Mouse (Mus musculus): ENCODE data around the gene Ugt1a6b.
"Not testable (repeated sequence)": the region's sequence is repeated elsewhere in the genome, so short reads cannot be mapped to it uniquely, and the experiment has no call there.

Gene Ugt1a6b

DNA sequence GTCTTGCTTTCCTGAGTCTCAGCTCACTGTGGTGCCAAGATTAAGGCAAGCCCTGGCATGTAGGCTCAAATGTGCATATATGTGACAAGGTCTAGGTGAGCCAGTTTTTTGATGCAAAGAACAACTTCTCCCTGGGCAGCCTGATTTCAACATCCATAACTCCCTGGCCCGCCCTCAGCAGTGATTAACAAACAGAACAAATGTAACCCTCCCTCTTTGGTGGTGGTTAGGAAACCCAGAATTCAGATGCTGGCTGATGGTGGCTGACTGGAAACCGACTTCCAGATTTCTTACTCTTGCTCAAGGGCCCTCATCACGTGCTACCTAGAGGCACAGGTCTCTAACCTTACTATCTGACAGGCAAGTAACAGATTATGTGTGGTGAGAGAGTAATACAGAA is at the start of gene Ugt1a6b:
Gene Ugt1a6b (plus strand): TSS at position 234 of the 400 bp plus-strand sequence.
- not testable (repeated sequence) for DNase-seq

DNA sequence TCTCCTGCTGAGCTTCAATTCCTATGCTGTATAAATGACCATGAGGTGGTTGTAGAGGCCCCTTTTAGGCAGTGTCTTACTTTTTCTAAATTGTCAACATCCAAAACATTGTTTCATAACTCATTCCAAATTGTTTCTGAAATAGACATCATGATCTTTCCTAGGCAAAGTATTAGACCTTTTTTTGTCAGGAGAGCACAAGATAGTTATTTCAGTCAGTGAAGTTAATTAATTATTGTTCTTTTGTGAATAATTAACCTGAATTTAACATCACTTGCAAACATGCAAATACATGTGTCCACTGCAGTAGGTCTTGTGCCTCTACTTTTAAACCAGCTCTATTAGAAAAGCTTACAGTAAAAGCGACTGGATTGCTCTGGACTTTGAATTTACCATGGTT is 48.0 kb upstream of the Ugt1a6b start, which contains the start of gene Ugt1a10:
Gene Ugt1a10 (plus strand): TSS at position 301 of the 400 bp plus-strand sequence.
- DNase-seq: no peak

DNA sequence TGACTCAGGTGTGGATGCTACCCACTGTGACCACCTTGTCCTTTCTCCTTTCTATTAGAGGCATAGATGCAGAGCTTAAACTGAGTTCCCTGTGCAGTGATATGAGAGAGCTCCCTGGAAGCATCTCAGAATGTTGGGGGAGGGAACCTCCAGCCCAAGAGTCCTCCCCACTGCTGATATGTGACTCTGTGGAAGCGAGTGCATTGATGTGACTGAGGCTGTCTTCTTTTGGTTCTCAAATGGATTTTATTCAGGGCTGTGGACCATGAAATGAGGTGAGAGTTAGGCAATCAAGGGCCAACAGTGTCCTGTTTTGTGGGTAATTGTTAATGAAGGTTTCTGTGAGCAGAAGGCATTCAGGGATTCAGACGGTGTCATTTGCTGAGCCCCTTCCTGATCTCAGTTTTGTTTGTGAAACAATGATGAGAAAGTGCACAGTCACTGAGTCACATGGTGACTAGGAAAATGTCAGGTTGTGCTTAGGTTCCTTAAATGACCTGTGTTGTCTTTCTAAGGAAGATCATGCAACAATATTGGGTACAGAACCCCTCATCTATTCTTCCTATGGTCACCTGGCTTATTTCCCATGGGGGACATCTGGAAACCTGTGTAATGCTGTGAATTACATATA is 36.5 kb upstream of the Ugt1a6b start:
- DNase-seq: not testable (repeated sequence)

DNA sequence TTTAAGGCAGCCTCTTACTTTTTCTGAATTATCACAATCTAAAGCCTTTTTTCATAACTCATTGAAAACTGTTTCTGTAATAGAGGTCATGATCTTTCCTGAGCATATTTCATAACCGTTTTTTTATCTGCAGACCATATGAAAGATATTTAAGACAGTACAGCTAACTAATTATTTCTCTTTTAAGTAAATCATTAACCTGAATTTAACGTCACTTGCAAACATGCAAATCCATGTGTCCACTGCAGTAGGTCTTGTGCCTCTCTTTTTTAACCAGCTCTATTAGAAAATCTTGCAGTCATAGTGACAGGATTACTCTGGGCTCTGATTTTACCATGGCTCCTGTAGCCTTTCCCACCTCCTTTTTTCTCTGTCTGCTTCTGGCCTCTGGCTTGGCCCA is 32.6 kb upstream of the Ugt1a6b start, which contains the start of gene Ugt1a9:
Gene Ugt1a9 (plus strand): TSS at position 306 of the 400 bp plus-strand sequence.
- no peak for DNase-seq

DNA sequence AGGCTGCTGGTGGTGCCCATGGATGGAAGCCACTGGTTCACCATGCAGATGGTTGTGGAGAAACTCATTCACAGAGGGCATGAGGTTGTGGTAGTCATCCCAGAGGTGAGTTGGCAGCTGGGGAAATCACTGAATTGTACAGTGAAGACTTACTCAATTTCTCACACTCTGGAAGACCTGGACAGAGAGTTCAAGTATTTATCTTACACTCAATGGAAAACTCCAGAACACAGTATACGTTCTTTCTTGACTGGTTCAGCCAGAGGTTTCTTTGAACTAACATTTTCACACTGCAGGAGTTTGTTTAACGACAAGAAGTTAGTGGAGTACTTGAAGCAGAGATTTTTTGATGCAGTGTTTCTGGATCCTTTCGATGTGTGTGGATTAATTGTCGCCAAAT is 32.1 kb upstream of the Ugt1a6b start:
- no peak for DNase-seq

DNA sequence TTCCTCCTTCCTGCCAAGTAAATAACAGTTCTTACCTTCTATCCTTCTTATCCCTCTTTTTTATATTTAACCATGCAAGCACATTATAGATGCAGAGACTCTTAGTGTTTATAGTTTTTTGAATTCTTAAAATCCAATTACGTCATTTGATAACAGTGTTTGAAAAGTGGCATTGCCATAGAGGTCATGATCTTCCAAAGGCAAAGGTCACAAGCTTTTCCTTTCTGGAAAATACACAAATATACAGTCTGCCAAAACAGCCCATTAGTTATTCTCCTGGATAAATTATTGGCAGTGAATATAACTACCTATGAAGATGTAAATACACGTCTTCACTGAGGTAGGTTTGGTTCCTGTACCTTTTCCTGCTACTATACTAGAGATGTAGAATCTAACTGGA is 28.6 kb upstream of the Ugt1a6b start:
- DNase-seq: no peak

DNA sequence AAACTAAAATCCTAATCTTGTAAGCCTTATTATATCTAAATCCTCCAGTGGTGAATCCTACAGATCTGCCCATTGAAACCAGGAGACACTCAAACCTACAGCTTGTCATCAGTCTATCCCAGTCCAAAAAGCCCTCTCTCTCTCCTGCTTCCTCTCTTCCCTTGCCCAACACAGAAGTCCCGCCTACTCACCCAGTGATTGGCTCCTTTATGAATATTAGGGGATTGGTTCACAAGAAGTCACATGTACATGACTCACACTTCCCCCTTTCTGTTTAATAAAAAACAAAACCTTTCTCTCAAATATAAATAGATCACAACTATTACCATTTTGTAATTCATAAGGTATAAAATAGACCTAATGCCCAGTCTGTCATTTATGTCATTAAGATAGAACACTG is 25.9 kb upstream of the Ugt1a6b start:
- DNase-seq: no peak

DNA sequence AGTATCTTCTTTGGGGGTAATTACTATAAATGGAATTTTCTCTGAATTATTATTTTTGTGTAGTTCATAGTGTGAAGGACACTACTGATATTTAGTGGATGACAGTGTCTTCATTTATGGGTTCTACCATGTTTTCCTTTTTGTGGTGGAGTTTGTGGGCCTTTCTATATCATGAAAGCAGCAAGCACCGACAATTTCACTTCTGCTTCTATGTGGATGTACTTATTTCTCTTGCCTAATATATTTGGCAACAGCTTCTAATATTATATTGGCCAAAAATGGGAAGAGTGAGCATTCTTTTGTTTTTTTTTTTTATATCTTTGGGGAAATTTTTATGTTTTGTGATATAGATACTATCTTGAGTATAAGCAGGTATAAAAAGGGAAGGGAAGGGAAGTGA is 21.4 kb upstream of the Ugt1a6b start:
- no peak for DNase-seq

DNA sequence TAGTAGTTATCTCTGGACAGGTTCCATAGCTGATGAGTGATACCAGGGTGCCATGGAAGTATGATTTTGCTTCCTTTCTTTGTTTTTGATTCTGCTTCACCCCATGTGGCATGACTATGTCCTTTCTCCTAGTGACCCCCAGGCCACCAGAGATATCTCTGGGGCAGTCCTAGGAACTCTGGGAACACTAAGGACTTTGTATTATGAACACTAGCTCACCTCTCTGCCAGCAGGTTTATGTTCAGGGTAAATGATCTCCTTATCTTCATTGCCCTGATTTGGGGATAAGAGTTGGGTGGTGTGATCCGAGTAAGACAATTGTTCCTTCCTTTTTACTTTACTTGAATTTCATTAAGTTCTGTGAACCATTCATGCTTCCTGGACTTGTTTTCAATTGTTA is 16.9 kb upstream of the Ugt1a6b start:
- DNase-seq: no peak

DNA sequence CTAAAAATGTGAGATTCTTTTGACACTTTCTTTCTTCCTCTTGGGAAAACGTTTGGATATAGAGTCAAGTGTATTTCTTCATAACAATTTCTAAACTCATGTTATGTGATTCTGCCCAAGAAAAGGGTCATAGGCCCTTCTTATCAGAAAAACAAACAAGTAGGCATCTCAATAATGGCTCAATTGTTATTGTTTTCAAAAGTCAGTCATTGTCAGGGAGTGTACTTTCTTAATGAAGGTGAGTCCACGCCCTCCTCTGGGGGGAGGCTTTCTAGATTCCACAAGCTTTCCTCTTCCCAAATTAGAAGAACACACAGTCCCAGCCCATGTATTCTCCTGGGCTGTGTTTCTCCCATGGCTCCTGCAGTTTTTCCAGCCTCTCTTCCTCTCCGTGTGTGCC is 15.5 kb upstream of the Ugt1a6b start, which contains the start of gene Ugt1a8:
Gene Ugt1a8 (plus strand): TSS at position 301 of the 400 bp plus-strand sequence.
- DNase-seq: no peak

DNA sequence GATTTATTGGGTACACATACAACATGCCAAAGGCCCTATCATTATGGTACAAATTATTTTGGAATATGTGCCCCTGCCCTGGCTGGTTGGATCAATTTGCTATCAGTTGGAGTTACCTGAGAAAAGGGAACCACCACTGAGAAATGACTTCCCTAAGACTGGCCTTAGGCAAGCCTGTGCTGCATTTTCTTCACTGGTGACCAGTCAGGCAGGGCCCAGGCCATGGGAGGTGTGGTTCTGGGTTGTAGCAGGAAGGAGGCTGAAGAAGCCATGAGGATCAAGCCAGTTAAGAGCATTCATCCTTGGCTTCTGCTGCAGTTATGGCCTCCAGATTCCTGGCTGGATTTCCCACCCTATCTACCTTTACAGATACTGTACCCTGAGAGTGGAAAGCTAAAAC is 10.7 kb upstream of the Ugt1a6b start:
- DNase-seq: no peak

DNA sequence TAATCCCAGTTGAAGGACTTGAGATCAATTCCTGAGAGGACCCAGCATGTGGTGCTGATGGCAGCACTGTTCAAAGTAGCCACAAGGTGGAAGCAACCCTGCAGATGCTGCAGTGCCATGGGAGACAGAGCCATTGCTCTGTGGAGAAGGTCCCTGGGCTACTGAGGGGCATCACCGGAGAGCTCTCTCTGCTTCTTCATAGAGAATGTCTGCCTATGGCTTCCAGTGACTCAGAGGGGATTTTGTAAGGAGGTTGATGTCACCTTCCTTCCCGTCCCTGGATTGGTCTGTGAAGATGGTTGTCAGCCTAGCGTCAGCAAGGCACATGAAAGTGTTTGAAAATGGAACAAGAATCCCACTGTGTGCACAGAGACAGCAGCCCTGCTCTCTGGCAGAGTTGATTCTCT is 8.8 kb upstream of the Ugt1a6b start:
- not testable (repeated sequence) for DNase-seq

DNA sequence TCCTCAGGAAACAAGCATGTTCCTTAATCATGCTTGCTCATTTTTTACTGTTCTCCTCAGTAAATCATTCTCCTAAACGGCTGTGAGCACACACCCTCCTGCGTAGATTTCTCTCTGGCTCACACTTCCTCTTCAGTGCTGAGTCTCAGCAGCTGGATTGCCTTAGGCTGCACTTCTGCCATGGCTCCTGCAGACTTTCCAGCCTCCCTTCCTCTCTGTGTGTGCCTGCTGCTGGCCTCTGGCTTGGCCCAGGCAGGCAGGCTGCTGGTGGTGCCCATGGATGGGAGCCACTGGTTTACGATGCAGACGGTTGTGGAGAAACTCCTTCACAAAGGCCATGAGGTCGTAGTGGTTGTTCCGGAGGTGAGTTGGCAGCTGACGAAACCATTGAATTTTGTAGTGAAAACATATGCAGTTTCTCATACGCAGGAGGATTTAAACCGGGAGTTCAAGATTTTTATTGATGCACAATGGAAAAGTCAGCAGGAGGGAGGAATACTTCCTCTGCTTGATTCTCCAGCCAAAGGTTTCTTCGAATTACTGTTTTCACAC is 8.0 kb upstream of the Ugt1a6b start, which contains the start of gene Ugt1a7c:
Gene Ugt1a7c (plus strand): TSS at position 122 of the 552 bp plus-strand sequence.
- no peak for DNase-seq

DNA sequence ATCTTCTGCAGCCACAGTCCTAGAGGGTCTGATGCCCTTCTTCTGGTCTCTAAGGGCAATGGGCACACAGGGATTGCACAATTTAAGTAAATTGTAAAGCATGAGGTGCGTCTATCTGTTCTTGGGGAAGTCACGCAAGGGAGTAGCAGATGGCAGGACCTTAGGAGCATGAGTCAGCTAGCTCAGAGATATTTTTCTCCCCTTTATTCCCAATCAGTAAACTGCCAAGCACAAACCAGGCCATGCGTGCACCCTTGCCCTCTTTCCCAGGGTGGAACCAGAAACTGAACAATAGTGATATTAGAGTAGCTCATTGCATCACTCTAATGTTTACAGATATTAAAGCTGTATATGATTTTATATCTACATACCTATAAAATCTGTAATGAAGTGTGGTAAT is 4.5 kb upstream of the Ugt1a6b start:
- DNase-seq: not testable (repeated sequence)

DNA sequence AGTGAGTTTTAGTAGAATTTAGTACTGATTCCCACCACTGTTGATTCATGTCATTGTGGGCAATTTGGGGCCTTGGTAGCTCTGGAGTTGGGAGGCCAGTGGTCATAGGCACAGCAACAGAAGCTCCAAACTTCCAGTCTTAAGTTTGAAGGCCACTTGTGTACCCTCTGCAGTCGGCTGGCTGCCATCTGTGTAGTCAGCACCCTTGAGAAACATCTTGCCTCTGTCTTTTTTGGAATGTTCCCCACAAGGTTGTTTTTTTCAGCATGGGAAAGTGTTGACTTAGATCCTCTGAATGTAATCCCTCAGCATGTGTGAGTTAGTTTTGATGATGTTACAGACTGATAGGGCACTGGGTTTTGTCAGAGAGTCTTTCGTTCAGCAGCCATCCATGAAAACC is 3.4 kb upstream of the Ugt1a6b start:
- DNase-seq: not testable (repeated sequence)

DNA sequence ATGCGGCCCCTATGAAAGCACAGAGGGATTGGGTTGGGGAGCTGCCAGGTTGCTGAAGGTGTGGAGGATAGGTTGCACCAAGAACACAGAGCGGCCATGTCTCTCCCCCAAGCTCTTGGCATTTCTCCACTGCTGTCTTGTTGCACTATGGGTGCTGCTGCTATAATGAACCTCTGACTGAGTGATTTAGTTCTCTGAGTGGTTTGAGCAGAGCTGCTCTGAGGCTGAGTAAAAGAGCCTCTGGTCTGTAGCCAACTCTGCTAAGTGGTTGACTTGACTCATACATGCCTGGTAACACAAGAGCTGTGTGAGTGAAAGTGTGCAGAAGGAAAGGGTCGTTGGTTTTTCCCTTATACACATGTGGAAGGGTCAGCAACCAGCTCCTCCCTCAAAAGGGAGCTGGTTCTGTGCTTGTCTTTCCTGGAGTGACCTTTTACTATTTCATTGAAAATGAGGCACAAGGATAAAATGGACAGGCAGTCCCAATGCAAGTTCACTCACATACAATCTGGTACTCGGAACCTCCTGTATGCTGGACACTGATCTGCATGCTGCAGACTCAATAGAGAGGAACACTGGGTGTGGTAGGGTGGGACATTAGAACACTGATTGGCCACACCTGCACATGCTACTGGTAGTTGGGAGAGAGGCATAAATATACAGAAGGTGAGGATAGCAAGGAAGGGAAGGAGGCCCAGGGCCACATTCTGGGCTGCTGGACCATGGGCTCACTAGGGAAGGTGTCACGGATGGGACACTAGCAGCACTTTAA is 831 bp downstream of the Ugt1a6b start:
- not testable (repeated sequence) for DNase-seq

DNA sequence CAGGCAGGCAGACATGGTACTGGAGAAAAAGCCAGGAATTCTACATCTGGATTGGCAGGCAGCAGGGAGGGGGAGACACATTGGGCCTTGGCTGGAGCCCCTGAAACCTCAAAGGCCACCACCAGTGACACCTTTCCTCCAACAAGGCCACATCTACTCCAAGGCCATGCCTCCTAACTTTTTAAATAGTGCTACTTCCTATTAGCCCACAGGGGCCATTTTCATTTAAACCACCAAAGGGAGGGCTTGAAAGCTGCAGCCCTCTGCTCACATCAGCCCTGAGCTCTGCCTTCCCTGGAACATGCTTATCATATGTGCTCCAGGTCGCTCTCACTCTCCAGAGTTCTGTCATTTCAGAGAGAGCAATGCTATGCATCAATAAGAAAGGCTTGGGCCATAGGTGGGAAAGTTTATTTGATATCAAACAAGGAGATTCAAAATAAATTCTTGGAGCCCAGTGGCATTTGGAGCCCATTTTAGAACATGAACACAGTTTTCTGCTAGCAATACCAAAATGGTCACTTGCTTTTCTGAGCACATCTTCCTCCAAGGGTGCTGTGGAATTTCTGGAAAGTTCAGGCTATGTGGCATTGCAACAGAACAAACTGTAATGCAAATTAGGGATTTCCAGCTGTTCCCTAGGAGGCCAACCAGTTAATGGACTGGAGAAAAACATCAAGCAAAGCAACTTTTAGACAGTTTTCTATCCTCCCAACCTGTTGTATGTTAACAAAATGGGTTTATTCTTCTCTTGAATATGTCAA is 1.8 kb downstream of the Ugt1a6b start:
- no peak for DNase-seq

DNA sequence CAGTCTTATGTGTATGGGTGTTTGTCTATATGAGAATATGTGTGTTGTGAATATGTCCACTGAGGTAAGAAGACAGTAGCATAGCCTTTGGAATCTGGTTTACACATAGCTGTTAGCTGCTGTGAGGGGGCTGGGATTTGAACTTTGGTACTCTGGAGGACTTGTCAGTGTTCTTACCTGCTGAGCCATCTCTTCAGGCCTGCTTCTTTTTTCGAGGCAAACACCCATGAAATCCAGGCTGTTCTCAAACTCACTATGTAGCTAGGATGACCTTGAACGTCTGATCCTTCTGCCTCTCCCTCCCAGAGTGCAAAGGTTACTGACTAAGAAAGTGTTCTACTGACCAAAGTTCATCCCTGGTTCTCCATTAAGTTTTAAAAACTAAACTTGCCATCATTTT is 2.6 kb downstream of the Ugt1a6b start:
- no peak for DNase-seq

DNA sequence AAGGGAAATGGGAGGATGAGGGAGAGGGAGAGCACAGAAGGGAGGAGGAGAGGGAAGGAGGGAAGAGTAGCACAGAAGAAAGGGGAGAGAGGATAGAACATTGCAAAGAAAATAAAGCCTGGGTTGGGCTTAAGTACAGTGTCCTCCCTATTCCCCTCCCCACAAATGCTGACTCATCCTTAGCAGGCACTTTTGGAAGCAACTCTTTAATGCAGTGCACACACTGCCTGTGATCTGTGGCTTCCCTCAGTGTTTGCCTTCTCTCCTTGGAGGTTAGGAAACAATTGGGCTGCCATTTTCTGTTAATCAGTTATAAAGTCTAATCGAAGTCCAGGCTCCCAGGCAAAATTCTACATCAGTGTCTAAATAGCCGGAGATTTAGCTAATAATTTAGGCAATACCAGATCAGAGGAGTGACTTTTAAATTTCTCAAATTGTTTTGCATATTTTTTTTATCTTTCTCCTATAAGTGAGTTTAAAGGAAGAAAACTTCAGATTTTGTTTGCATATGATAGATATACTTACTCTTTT is 6.0 kb downstream of the Ugt1a6b start:
- not testable (repeated sequence) for DNase-seq

DNA sequence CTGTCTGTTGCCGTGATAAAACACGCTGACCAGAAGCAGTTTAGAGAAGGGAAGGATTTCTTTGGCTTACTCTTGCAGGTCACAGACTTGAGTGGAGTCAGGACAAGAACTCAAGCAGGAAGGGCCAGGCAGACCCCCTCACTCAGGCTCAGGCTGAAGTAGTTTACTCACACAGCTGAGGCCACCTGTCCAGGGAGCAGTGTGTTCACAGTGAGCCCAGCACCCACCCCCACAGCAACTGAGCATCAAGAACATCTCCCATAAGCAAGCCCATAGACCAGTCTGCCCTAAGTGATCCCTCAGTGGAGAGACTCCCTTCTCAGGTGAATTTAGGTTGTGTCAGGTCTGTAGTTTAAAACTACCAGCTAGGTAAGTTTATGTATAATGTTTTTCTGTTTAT is 6.6 kb downstream of the Ugt1a6b start:
- DNase-seq: not testable (repeated sequence)

DNA sequence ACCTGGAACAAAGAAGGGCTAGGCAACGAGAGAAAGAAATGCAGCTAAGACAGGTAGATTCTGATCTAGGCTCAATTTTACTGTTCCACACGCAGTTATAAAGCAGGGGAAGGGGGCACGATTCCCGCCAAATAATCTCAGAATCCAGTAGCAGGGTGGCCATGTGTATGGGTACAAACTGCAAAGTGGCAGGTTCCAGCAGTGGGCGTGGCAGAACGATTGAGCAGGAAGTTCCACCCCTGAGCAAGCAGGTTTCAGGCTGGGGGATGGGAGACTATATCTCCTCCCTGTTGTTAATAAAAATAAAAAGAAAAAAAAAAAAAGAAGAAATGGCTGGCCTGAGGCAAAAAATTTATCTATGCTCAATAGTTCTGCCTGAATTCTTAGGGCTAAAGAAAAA is 9.7 kb downstream of the Ugt1a6b start:
- not testable (repeated sequence) for DNase-seq

DNA sequence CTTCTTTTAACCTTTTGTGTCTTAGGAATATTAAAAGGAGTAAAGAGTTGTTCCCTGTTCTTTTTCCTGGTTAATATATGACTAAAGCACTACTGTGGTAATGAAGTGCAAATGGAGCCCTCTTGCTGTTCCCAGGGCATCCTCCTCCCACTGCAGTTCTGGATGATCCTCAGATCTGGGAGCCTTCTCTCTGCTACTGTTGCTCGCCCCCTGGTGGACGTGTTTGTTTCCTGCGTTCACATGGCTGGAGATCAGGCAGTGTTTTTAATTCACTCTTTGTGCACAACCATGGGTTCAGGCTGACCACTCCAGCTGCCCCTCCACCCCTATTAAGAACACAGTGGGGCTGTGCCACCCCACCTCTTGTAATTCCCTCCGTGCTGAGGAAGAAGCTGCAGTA is 17.5 kb downstream of the Ugt1a6b start:
- DNase-seq: not testable (repeated sequence)

DNA sequence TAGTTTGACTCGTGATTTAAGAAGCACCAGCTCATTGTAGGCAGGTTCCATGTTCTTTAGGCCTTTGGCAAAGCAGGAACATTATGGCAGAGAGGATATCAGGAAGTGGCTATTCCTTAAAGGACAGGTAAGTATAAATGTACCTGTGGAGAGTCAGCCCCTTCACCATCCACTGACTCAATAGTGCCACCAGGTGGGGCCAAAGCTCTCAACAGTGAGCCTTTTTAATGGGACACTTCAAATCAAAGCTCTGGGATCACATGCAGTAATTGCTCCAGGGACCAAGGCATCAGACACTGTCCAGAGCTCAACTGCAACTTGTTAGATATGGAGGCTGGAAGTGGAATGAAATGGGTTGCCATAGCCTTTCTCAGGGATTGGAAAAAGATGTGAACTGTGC is 18.5 kb downstream of the Ugt1a6b start:
- DNase-seq: not testable (repeated sequence)
